Mouse (Mus musculus): ENCODE measurements around the gene Ubac2. TPM values are rescaled to one million over a fixed set of nuclear protein-coding genes. Genes with fewer than 3 reads are reported as not detected.

Ubac2 gene
- polyA plus RNA-seq, 2 experiments: 10.1 to 16.4 TPM

DNA sequence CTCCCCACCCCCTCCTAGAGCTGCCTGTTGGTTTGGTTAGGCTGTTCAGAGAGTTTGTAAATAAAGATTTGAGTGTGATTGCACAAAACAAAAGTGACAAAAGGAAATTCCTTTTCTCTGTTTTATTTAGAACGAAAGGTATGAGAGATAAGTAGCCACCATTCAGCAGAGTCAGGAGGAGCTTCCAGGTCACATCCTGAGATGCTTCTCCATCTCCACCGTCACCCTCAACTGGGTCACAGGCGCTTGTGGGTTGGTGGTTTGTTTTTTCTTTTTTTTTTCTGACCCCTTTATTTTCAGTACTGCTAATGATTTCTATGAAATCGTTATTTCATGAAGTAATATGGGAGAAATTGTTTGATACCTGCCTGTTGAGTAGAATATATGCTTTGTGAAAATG is 57.9 kb downstream of the Ubac2 start:
- Histone ChIP-seq H3K27ac (no peak overlapping the region), H3K27me3 (ENCODE audit: control insufficient read depth, insufficient read depth, low read length) (no peaks in the 10 kb centered on the region), H3K4me1 (replicated peaks; ENCODE audit: control insufficient read depth in 2 of 2, insufficient read depth in 2 of 2, low read length in 1 of 2) (peaks cover 0 to 11% of the 10 kb centered on the region in 2 experiments; a peak in 1 of 4 replicates), H3K4me2 (ENCODE audit: low read depth) (no peak overlapping the region), H3K9me3 (ENCODE audit: control insufficient read depth, low read length) (no peaks in the 10 kb centered on the region), H3K36me3 (replicated peaks; ENCODE audit: control insufficient read depth, insufficient read depth, low read depth) (no peaks in the 10 kb centered on the region), H3K4me3 (ENCODE audit: insufficient read depth in 1 of 2, low read depth in 2 of 2, low read length in 2 of 2) (no peak overlapping the region), H3K9ac (replicated peaks) (no peak overlapping the region)
- DNase-seq (ENCODE audit: low read depth in 3 of 3, low spot score in 3 of 3): no peak
- no peak for ATAC-seq (ENCODE audit: insufficient read depth)
- 77% methylated on average over 4 of the region's 4 CpGs for WGBS (ENCODE audit: insufficient replicate concordance)
- TF ChIP-seq CTCF (IDR thresholded peaks at IDR 0.05; ENCODE audit: low read depth) (no peak), EP300 (IDR thresholded peaks at IDR 0.05; ENCODE audit: low read depth) (no peak)

DNA sequence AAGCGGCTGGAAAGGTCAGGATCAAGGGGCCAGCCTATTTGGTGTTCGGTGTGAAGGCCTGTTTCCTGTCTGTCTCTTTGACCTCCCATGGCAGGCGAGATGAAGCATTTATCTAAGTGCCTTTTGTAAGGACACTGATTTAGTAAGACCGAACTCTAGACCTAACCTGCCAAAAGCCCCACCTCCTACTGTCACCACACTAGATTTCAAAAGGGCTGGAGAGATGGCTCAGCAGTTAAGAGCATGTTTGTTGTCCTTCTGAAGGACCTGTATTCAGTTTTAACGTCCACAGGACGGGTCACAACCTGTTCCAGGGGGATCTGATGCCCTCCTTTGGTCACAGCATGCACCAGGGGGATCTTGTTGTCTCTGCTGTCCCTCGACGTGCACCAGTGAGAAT is 58.4 kb downstream of the Ubac2 start:
- no peak for TF ChIP-seq CTCF (IDR thresholded peaks at IDR 0.05; ENCODE audit: low read depth)
- no peak for TF ChIP-seq EP300 (IDR thresholded peaks at IDR 0.05; ENCODE audit: low read depth)
- peaks cover 0 to 6% of the 10 kb centered on the region in 2 experiments; a peak in 1 of 4 replicates for H3K4me1 ChIP-seq (replicated peaks; ENCODE audit: control insufficient read depth in 2 of 2, insufficient read depth in 2 of 2, low read length in 1 of 2)
- H3K27me3 ChIP-seq (ENCODE audit: control insufficient read depth, insufficient read depth, low read length): no peaks in the 10 kb centered on the region
- no peaks in the 10 kb centered on the region for H3K9me3 ChIP-seq (ENCODE audit: control insufficient read depth, low read length)
- H3K4me3 ChIP-seq (ENCODE audit: insufficient read depth in 1 of 2, low read depth in 2 of 2, low read length in 2 of 2): no peak overlapping the region
- no peak overlapping the region for H3K27ac ChIP-seq
- no peak overlapping the region for H3K4me2 ChIP-seq (ENCODE audit: low read depth)
- DNase-seq (ENCODE audit: low read depth in 3 of 3, low spot score in 3 of 3) (no peak), ATAC-seq (ENCODE audit: insufficient read depth) (no peak)
- 61% methylated on average over 8 of the region's 8 CpGs for WGBS (ENCODE audit: insufficient replicate concordance)
- no peak overlapping the region for H3K9ac ChIP-seq (replicated peaks)
- no peaks in the 10 kb centered on the region for H3K36me3 ChIP-seq (replicated peaks; ENCODE audit: control insufficient read depth, insufficient read depth, low read depth)

DNA sequence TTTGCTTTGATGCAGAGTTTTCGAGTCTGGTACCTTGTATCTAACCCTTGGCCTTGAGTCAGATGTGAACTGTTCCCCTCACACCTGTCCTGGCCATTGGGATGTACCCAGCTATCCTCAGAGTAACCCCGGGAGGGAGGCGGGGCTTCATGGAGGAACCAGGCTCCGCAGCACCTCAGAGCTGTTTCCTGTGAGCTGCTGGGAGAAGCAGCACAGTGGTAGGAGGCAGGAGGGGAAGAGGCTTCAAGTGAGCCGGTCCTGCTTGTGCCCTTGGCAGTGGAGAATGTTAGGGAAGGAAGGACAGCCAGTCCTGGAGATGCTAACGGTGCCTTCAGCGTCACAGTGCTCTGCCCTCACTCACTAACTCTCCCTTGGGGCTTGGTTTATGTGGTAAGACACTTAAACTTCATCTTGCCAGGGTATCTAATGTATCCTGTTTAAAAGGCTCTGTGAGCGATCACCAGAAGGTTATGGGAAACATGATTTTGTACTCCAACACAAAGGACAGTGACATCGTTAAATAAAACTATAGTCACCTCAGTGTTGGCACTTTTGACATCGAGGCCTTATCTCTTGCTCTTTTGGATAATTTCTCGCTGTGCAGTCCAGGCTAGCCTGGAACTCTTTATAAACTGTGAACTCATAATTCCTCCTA is 59.3 kb downstream of the Ubac2 start:
- ATAC-seq (ENCODE audit: insufficient read depth) (no peak), DNase-seq (ENCODE audit: low read depth in 3 of 3, low spot score in 3 of 3) (no peak)
- Histone ChIP-seq H3K4me3 (ENCODE audit: insufficient read depth in 1 of 2, low read depth in 2 of 2, low read length in 2 of 2) (no peak overlapping the region), H3K4me2 (ENCODE audit: low read depth) (no peak overlapping the region), H3K36me3 (replicated peaks; ENCODE audit: control insufficient read depth, insufficient read depth, low read depth) (no peaks in the 10 kb centered on the region), H3K9me3 (ENCODE audit: control insufficient read depth, low read length) (no peaks in the 10 kb centered on the region), H3K9ac (replicated peaks) (no peak overlapping the region), H3K27ac (no peak overlapping the region), H3K27me3 (ENCODE audit: control insufficient read depth, insufficient read depth, low read length) (no peaks in the 10 kb centered on the region), H3K4me1 (replicated peaks; ENCODE audit: control insufficient read depth in 2 of 2, insufficient read depth in 2 of 2, low read length in 1 of 2) (0 out of 4 replicates have a peak, but pooled peaks cover 0 to 4% of the 10 kb centered on the region in 2 experiments)
- 35% methylated on average over 11 of the region's 11 CpGs for WGBS (ENCODE audit: insufficient replicate concordance)
- TF ChIP-seq CTCF (IDR thresholded peaks at IDR 0.05; ENCODE audit: low read depth): no peak
- no peak for TF ChIP-seq EP300 (IDR thresholded peaks at IDR 0.05; ENCODE audit: low read depth)

DNA sequence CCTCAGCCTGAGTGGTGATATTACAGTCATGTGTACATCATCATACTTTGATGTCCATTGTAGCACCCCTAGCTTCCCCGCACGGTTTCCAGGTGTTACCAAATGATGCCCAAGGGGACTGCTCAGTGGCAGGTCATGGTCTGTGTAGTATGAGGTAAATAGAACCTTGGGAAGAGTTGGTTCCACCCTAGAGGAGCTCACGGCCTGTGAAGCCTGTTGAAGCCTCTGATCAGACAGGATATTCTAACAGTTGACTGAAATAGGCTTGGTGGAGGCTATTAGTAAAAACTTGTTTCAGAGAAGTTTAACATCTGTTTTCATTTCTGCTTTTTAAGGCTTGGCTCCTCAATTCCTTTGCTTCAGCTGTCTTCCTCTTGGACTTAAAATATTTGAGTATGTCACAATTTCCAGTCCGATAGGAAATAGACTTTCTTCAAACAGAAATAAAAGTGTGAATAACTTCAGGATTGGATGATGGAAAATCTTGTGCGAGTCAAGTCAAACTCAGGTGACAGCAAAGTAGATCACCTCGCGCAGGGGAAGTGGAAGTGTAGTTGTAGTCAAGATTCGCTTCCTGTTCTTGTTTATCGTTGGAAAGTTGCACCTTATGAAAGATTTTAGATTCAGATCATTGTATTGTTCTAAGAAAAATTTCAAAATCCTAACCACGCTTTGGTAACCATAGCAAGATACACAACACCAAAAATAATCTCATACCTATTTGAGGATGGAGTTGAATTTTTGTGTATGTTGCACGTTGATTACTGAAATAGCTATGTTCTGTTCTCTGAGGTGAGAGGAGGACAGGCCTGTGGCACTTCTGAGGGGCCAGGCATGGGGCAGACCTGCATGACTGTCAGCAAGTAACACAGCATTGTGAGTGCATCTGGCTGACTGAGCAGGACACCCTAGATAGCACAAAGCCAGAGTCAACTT is 60.1 kb downstream of the Ubac2 start:
- ATAC-seq (ENCODE audit: insufficient read depth) (no peak), DNase-seq (ENCODE audit: low read depth in 3 of 3, low spot score in 3 of 3) (no peak)
- 65% methylated on average over 11 of the region's 11 CpGs for WGBS (ENCODE audit: insufficient replicate concordance)
- H3K4me2 ChIP-seq (ENCODE audit: low read depth): no peak overlapping the region
- no peak overlapping the region for H3K27ac ChIP-seq
- H3K36me3 ChIP-seq (replicated peaks; ENCODE audit: control insufficient read depth, insufficient read depth, low read depth): no peaks in the 10 kb centered on the region
- H3K9me3 ChIP-seq (ENCODE audit: control insufficient read depth, low read length): no peaks in the 10 kb centered on the region
- no peaks in the 10 kb centered on the region for H3K27me3 ChIP-seq (ENCODE audit: control insufficient read depth, insufficient read depth, low read length)
- 0 out of 4 replicates have a peak, but pooled peaks cover 0 to 4% of the 10 kb centered on the region in 2 experiments for H3K4me1 ChIP-seq (replicated peaks; ENCODE audit: control insufficient read depth in 2 of 2, insufficient read depth in 2 of 2, low read length in 1 of 2)
- no peak for TF ChIP-seq EP300 (IDR thresholded peaks at IDR 0.05; ENCODE audit: low read depth)
- TF ChIP-seq CTCF (IDR thresholded peaks at IDR 0.05; ENCODE audit: low read depth): no peak
- no peak overlapping the region for H3K4me3 ChIP-seq (ENCODE audit: insufficient read depth in 1 of 2, low read depth in 2 of 2, low read length in 2 of 2)
- no peak overlapping the region for H3K9ac ChIP-seq (replicated peaks)

DNA sequence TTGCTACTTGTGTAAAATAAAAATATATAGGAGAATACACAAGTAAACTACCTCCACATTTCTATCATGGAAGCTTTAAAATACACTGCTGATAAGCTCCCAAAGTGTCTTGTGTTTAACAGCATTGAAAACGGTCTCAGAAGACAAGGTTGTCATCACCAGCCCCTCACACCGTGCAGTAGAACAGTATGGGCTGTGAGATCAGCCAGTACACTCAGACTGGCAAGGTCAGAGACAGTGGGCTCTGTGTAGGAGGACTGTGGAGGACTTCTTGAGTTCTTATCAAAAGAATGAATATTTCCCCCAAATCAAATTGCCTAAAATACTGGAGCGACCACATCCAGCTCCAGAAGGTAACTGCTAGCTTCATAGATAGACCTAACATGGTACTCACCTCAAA is 61.2 kb downstream of the Ubac2 start:
- Histone ChIP-seq H3K9me3 (ENCODE audit: control insufficient read depth, low read length) (no peaks in the 10 kb centered on the region), H3K27ac (no peak overlapping the region), H3K4me3 (ENCODE audit: insufficient read depth in 1 of 2, low read depth in 2 of 2, low read length in 2 of 2) (no peak overlapping the region), H3K9ac (replicated peaks) (no peak overlapping the region), H3K27me3 (ENCODE audit: control insufficient read depth, insufficient read depth, low read length) (no peaks in the 10 kb centered on the region), H3K4me2 (ENCODE audit: low read depth) (no peak overlapping the region), H3K36me3 (replicated peaks; ENCODE audit: control insufficient read depth, insufficient read depth, low read depth) (no peaks in the 10 kb centered on the region), H3K4me1 (replicated peaks; ENCODE audit: control insufficient read depth in 2 of 2, insufficient read depth in 2 of 2, low read length in 1 of 2) (0 out of 4 replicates have a peak, but pooled peaks cover 0 to 4% of the 10 kb centered on the region in 2 experiments)
- WGBS (ENCODE audit: insufficient replicate concordance): 61% methylated on average over 3 of the region's 3 CpGs
- no peak for DNase-seq (ENCODE audit: low read depth in 3 of 3, low spot score in 3 of 3)
- TF ChIP-seq CTCF (IDR thresholded peaks at IDR 0.05; ENCODE audit: low read depth): no peak
- TF ChIP-seq EP300 (IDR thresholded peaks at IDR 0.05; ENCODE audit: low read depth): no peak
- ATAC-seq (ENCODE audit: insufficient read depth): no peak
